Mouse (Mus musculus) erythroblast, embryonic 14.5 days (primary cell): ENCODE results near the gene Mthfr. TPM values are rescaled to one million over a fixed set of nuclear protein-coding genes. Genes with fewer than 3 reads are reported as not detected.

ENCODE experiments used
- H3K27me3 ChIP-seq: 2 replicates; pipeline ENCODE4 v1.6.1; 2012; ENCODE audit warnings: inconsistent platforms; ENCODE audit not compliant: control insufficient read depth
- H3K36me3 ChIP-seq: 2 replicates; pipeline ENCODE4 v1.6.1; 2012; ENCODE audit warnings: mild to moderate bottlenecking, inconsistent platforms; ENCODE audit not compliant: control insufficient read depth
- H3K4me1 ChIP-seq: 2 replicates; pipeline ENCODE4 v1.6.1; 2012; ENCODE audit warnings: inconsistent platforms; ENCODE audit not compliant: control insufficient read depth
- H3K4me3 ChIP-seq: replicated peaks from 2 replicates; pipeline ENCODE3; 2012; ENCODE audit warnings: moderate library complexity, mild to moderate bottlenecking, inconsistent platforms
- H3K9me3 ChIP-seq: 2 replicates; pipeline ENCODE4 v1.6.1; 2012; ENCODE audit warnings: low read length, inconsistent platforms, mixed read lengths; ENCODE audit not compliant: control insufficient read depth
- GATA1 ChIP-seq: IDR thresholded peaks from 2 replicates; pipeline ENCODE4 v1.6.1; 2012; ENCODE audit warnings: low read length, inconsistent platforms, mixed read lengths
- TAL1 ChIP-seq: IDR thresholded peaks from 3 replicates; pipeline ENCODE4 v1.6.1; 2012; ENCODE audit warnings: low read length, inconsistent platforms, mixed read lengths
- polyA plus RNA-seq: library from polyadenylated mRNA; stranded (reverse); fragments of >175 nt; gene quantifications from 2 replicates; pipeline ENCODE4 v1.2.3, GENCODE M21; 2012

The Mthfr gene
- polyA plus RNA-seq, 1 experiment, result 2.8 TPM

DNA sequence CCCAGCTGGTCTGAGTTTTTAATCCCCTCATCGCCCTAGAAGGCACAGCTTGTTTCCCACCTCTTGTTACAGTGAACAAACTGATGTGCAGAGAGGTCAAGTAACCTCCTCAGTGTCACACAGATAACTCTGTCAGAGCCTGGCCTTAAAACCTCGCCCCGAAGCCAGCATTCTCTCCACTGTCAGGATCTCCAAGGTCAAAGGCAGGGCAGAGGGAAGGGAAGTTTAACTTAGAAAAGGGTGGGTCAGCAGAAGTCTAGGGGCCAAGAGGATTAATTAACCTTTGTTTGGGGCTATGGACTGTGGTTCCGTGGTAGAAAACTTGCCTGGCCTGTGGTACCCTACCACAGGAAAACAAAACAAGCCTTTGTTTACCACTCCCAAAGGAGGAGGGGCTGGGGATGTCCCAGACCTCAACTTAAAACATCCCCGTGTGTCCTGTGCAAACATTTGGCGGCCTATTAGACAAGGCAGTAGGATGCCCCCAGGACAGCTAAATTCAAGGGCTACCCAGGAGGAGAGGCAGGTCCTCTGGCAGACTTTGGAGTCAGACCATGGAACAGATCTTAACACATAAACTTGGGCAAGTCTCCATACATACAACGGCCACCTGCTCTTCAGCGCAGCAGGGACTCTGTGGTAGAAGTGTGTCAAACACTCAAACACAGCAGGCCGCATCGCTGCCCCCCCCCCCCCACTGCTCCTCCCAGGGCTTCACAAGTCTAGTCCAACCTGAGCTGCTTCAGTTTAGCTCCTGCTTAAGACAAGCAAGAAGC, 46.4 kb downstream of the Mthfr start:
- peaks cover 47% of the 10 kb centered on the region for H3K4me1 ChIP-seq
- H3K36me3 ChIP-seq, result peaks cover 7% of the 10 kb centered on the region
- TF ChIP-seq GATA1 (no peak), TAL1 (no peak)
- H3K27me3 ChIP-seq, result no peaks in the 10 kb centered on the region
- H3K9me3 ChIP-seq, result no peaks in the 10 kb centered on the region
- no peak overlapping the region for H3K4me3 ChIP-seq

DNA sequence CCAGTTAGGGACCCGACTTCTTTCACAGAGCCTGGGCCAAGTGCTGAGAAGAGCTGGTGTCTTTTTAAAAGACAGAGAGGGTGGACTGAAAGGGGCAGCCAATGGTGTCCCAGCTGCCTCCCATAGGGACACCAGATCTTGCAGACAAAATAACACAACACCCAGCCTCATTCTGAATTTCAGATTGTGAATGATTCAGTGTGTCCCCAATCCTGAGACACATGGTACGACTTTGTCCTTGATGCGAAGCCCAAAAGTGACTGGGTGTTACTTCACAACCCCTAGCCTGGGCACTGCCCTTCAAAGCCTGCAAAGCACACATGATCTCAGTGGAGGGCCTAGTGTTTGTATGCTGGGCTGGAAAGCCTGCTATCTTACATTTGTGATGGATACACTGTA, 47.0 kb downstream of the Mthfr start:
- TF ChIP-seq TAL1 (no peak), GATA1 (no peak)
- Histone ChIP-seq H3K9me3 (no peaks in the 10 kb centered on the region), H3K4me3 (no peak overlapping the region), H3K36me3 (peaks cover 5% of the 10 kb centered on the region), H3K4me1 (peaks cover 47% of the 10 kb centered on the region), H3K27me3 (no peaks in the 10 kb centered on the region)

DNA sequence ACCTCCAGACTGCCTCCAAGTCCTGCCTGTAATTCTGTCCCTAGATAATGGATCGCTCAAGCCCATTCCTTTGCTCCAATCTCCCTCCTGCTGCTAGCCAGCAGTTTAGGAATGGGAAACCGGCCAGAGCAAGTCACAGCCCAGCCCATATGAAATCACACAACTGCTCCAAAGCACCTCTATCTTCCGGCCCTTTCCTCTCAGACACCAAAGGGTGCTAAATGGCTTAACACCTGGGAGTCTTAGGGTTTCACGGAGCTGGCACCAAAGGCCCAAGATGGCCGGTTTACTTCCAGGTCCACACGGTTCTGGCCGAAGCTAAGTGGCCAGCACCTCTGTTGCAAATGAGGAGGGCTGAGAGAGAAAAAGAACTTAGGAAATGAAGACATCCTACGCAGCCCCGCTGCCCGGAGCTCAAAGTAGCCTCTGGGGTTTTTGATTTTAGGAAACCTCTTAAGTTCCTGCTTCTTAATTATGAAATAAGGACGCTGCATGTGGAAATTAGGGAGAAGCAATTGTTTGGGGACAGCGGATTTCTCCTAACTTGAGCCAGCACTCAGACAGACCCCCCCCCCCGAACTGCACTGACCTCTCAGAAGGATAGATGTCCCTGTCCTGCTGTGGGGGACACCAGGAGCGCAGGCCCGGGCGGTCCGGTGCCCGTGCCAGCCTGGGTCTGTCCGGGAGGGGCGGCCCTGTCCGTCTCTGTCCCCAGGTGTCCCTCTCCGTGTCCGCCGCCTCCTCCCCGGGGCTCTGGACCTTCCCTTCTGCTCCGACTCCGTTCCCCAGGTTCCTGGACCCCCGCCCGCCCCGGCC, 48.4 kb downstream of the Mthfr start:
- Histone ChIP-seq H3K36me3 (no peaks in the 10 kb centered on the region), H3K27me3 (no peaks in the 10 kb centered on the region), H3K4me1 (peaks cover 43% of the 10 kb centered on the region), H3K9me3 (no peaks in the 10 kb centered on the region), H3K4me3 (peak overlapping the region; percentile 75)
- TF ChIP-seq GATA1 (no peak), TAL1 (no peak)

DNA sequence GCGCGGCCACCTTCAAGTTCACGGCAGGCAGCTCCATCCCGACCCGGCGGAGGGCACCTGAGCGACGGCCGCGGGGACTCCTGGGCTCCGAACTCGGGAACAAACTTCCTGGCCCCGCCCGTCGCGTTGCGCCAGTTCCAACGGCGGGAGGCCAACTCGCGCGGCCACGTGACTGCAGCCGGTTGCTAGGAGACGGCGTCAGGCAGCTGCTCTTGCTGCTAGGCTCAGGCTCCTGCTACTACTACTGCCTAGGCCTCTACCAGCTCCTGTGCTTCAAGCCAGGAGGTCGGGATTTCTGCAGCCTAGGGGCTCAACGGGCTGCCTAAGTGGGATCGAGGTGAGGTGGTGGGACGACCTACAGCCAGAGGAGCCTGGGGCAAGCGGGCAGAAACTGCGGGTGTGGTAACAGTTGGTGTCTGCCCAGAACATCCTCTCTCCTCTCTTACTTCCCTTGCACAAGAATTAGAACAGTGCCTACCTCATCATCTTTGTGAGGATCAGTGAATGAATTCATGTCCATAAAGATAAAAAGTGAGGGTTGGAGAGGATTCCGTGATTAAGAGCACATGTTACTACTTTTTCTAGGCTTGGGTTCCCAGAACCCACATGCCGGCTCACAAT, 49.1 kb downstream of the Mthfr start, which contains the start of gene Agtrap:
Agtrap (minus strand) TSS at position 125 of the 621 bp plus-strand sequence.
- TF ChIP-seq GATA1, result no peak
- TF ChIP-seq TAL1, result no peak
- Histone ChIP-seq H3K4me1 (peaks cover 36% of the 10 kb centered on the region), H3K4me3 (peak within 1 kb of the TSS; percentile 75), H3K9me3 (no peaks in the 10 kb centered on the region), H3K27me3 (no peaks in the 10 kb centered on the region), H3K36me3 (no peaks in the 10 kb centered on the region)

DNA sequence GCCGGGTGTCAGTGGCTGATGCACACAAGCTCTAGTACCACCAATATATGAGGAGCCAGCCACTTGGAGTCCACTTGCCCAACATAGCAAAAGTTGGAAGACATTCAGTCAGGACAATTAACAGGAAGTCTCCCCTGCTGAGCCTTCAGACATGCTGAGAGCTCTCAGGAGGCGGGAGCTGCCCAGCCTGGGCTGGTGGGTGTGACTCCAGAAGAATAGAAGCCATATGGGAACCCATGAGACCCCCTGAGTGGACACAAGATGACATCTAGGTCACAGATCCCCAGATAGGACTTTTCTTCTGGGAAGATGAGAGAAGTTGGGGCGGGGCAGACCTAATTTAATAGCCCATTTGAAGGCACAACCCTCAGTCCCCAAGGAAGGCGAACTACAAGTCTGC, 50.3 kb downstream of the Mthfr start:
- Histone ChIP-seq H3K27me3 (no peaks in the 10 kb centered on the region), H3K36me3 (no peaks in the 10 kb centered on the region), H3K9me3 (no peaks in the 10 kb centered on the region), H3K4me1 (peaks cover 25% of the 10 kb centered on the region), H3K4me3 (no peak overlapping the region)
- TF ChIP-seq GATA1, result no peak
- TF ChIP-seq TAL1, result no peak

DNA sequence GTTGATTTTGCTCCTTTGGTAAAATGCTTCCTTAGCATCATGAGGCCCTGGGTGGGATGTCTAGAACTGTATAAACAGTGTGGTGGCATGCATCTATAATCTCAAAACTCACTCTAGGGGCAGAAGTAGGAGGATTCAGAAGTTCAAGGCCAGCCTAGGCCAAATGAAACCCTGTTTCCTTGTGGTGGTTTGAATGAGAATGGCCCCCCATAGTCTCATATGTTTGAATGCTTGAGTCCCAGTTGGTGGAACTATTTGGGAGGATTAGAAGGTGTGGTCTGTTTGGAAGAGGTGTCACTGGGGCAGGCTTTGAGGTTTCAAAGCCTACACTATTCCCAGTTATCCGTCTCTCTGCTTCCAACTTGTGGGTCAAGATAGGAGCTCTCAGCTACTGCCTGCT, 52.3 kb downstream of the Mthfr start:
- Histone ChIP-seq H3K27me3 (no peaks in the 10 kb centered on the region), H3K4me1 (peaks cover 25% of the 10 kb centered on the region), H3K9me3 (no peaks in the 10 kb centered on the region), H3K36me3 (no peaks in the 10 kb centered on the region), H3K4me3 (no peak overlapping the region)
- TF ChIP-seq GATA1 (no peak), TAL1 (no peak)

DNA sequence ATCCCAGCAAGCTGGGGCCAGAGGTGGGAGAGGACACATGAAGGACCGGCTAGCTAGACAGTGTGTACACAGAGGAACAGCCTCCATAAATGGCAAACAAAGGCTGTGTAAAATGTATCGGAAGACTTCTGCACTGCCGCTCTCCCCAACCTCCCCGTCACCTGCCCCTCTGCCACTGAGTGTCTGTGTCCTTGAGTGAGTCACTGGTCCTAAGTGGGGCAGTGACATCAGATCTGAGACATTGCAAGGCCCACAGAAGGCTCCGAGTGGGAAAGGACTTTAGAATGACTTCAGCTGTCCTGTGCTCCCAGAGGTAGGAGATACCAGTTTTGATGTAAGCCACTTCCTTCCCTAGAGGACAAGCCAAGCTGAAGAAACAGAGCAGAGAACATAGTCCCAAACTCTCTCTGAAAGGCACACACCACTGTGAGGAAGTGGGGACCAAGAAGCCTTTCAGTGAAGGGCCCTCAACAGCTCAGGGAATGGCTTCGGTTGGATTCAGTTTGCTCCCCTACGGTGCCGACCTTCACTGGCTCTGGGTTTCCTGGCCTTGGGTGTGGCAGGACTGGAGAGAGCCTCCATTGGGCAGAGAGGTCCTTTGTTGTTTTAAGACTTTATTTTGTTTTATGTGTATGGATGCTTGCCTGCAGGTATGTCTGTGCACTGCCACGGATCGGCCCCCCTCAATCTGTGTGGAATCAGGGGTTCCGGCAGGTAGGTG, 53.8 kb downstream of the Mthfr start:
- H3K4me3 ChIP-seq, result no peak overlapping the region
- no peaks in the 10 kb centered on the region for H3K36me3 ChIP-seq
- no peaks in the 10 kb centered on the region for H3K9me3 ChIP-seq
- no peak for TF ChIP-seq TAL1
- no peak for TF ChIP-seq GATA1
- H3K4me1 ChIP-seq, result peaks cover 17% of the 10 kb centered on the region
- no peaks in the 10 kb centered on the region for H3K27me3 ChIP-seq

DNA sequence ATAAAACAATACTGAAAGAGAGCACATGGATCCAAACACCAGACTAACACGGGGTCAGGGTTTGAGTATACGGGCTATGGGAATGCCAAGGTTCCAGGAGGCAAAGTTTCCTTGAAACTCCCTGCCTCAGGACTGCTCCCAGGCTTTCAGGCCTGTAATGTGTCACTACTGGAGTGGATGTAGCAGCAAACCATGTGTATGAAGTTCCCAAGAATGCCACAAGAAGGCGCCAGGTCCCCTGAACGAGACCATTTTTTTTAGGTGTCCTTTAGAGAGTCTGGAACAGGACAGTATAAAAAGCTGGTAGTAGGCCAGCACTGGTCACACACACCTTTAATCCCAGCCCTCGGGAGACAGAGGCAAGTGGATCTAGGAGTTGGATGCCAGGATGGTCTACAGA, 55.3 kb downstream of the Mthfr start:
- TF ChIP-seq TAL1, result no peak
- TF ChIP-seq GATA1, result no peak
- H3K27me3 ChIP-seq, result no peaks in the 10 kb centered on the region
- no peaks in the 10 kb centered on the region for H3K36me3 ChIP-seq
- H3K9me3 ChIP-seq, result no peaks in the 10 kb centered on the region
- peaks cover 10% of the 10 kb centered on the region for H3K4me1 ChIP-seq
- no peak overlapping the region for H3K4me3 ChIP-seq

DNA sequence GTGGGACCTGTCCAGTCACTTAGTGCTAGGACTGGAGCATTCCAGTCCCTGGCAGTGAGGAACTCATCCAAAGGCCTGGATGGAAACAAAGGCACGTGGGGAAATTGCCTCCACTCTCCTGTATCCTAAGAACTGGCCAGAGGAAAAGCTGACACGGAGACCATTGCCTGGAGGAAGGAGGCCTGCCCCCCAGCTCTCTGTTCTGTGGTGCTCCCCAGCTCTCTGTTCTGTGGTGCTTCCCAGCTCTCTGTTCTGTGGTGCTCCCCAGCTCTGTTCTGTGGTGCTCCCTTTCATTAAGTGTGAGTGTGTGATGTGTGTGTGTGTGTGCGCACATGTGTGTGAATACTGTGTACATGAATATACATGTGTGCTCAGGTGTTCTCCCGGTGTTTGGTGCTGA, 56.2 kb downstream of the Mthfr start:
- TF ChIP-seq GATA1, result no peak
- no peak for TF ChIP-seq TAL1
- Histone ChIP-seq H3K4me1 (peaks cover 10% of the 10 kb centered on the region), H3K4me3 (no peak overlapping the region), H3K36me3 (no peaks in the 10 kb centered on the region), H3K27me3 (no peaks in the 10 kb centered on the region), H3K9me3 (no peaks in the 10 kb centered on the region)
